Mouse (Mus musculus) olfactory bulb, adult 2 months (tissue): ENCODE data around the gene Setd2. TPM values are rescaled to one million over a fixed set of nuclear protein-coding genes. Genes with fewer than 3 reads are reported as not detected.

Experiments used
- H3K27ac ChIP-seq: fragments of 200-500 bp; 2 replicates; pipeline ENCODE4 v1.5.1; 2012; ENCODE audit warnings: low read depth, low read length; ENCODE audit not compliant: insufficient read depth
- H3K4me1 ChIP-seq: fragments of 200-500 bp; 2 replicates; pipeline ENCODE4 v1.6.1; 2012; ENCODE audit warnings: low read length; ENCODE audit not compliant: control insufficient read depth, insufficient read depth
- H3K4me3 ChIP-seq: fragments of 200-500 bp; 2 replicates; pipeline ENCODE4 v1.5.1; 2012; ENCODE audit warnings: mild to moderate bottlenecking, low read depth, low read length, moderate library complexity; ENCODE audit not compliant: insufficient read depth
- CTCF ChIP-seq: fragments of 200-500 bp; IDR thresholded peaks from 2 replicates; pipeline ENCODE4 v1.5.1; 2012; ENCODE audit warnings: low read depth, mild to moderate bottlenecking, low read length, moderate library complexity; ENCODE audit not compliant: insufficient read depth
- POLR2A ChIP-seq: fragments of 200-500 bp; IDR thresholded peaks from 2 replicates; pipeline ENCODE4 v1.6.1; 2012; ENCODE audit warnings: mild to moderate bottlenecking, low read depth, low read length, moderate library complexity; ENCODE audit not compliant: insufficient read depth
- WGBS: fragments of 180-500 bp; shearing (Covaris S2); methylation state at CpG from one replicate; pipeline ENCODE4 v1.1.7; 2018; 5-methylcytosine and 5-hydroxymethylcytosine counted together
- polyA plus RNA-seq: library from polyadenylated mRNA; stranded (reverse); fragments of >200 nt; gene quantifications from 2 replicates; pipeline ENCODE4 v1.2.4, GENCODE M21; 2012; ENCODE audit warnings: low replicate concordance; ENCODE audit not compliant: missing spikeins, insufficient read depth, insufficient read length

Gene Setd2
- polyA plus RNA-seq = 420 TPM in 1 of 2 replicates, not detected in the other

DNA sequence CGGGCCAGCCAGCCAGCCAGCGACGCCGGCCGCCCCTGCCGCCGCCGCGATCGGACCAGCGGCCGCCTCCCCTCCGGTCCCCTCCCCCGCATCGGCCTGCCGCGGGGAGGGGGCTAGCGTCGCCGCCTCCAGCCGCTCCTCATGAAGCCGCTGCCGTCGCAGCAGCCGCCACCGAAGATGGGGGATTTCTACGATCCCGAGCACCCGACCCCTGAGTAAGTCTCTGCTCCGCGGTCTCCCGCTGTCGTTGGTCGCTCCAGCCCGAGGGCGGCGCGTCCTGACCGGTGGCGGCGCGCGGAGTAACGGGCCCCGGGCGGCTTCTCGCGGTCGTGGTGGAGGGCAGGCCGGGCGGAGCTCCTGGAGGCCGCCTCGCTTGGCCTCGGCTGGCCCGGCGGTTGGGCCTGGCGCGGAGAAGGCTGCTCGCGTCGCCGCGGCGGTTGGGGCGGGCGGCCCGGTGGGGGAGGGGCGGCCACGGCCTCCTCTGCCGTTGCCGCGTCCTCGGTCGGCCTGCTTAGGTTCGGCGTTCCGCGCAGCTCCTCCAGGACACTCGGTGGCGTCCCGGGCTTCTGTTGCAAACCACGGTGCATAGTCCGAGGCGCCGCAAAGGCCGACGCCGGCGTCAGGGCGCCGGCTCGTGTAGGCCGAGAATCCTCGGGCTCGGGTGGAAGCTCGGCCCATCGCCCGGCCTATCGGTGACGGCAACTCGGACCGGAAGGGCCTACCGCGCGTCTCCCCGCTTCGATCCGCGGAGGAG, at the start of gene Setd2:
TSS of gene Setd2 (plus strand) at position 60 of the 754 bp plus-strand sequence.
- H3K4me1 ChIP-seq = no peaks in the 10 kb centered on the region
- H3K4me3 ChIP-seq = peak within 1 kb of the TSS; percentile 98
- TF ChIP-seq CTCF (no peak), POLR2A (peak; percentile 60; the same call in 1 of the 2 replicates)
- WGBS = under 1% methylated on average over 88 of the region's 109 CpGs
- peak within 1 kb of the TSS; percentile 96 for H3K27ac ChIP-seq

DNA sequence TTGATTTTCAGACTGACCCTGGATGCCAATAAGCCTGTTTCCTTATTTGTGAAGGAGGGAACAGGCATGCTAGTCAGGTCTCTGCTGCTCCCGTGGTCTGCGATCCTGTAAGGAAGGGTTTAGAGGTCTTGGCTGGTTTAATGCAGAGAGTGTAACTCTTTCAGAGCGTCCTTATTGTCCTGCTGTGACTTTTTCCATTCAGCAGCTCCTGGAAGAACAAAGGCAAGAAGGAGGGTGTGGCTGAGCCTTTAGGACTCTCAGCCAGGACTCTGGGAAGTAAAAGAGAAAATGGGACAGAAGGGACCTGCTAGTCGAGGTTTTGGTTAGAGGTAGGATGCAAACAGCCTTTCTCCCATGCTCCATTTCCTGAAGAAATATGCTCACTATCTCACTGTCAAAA, 43.6 kb upstream of the Setd2 start:
- TF ChIP-seq CTCF = no peak
- no peak for TF ChIP-seq POLR2A
- 33% methylated on average over 4 of the region's 4 CpGs for WGBS
- H3K4me3 ChIP-seq = no peak overlapping the region

GRCm38 (mm10) chr9:110490913-110491312, 41.5 kb upstream of the Setd2 start:
- 64% methylated on average over 5 of the region's 5 CpGs for WGBS
- Histone ChIP-seq H3K27ac (no peak overlapping the region), H3K4me1 (no peaks in the 10 kb centered on the region), H3K4me3 (no peak overlapping the region)
- TF ChIP-seq CTCF = no peak
- no peak for TF ChIP-seq POLR2A

More for the DNA sequence above, 43.6 kb upstream of the Setd2 start:
- Histone ChIP-seq H3K27ac (no peak overlapping the region), H3K4me1 (no peaks in the 10 kb centered on the region)

GRCm38 (mm10) chr9:110525737-110526136, 6.7 kb upstream of the Setd2 start:
- Histone ChIP-seq H3K4me3 (no peak overlapping the region), H3K4me1 (no peaks in the 10 kb centered on the region), H3K27ac (no peak overlapping the region)
- WGBS = 60% methylated on average over 2 of the region's 2 CpGs
- TF ChIP-seq CTCF (no peak), POLR2A (no peak)

DNA sequence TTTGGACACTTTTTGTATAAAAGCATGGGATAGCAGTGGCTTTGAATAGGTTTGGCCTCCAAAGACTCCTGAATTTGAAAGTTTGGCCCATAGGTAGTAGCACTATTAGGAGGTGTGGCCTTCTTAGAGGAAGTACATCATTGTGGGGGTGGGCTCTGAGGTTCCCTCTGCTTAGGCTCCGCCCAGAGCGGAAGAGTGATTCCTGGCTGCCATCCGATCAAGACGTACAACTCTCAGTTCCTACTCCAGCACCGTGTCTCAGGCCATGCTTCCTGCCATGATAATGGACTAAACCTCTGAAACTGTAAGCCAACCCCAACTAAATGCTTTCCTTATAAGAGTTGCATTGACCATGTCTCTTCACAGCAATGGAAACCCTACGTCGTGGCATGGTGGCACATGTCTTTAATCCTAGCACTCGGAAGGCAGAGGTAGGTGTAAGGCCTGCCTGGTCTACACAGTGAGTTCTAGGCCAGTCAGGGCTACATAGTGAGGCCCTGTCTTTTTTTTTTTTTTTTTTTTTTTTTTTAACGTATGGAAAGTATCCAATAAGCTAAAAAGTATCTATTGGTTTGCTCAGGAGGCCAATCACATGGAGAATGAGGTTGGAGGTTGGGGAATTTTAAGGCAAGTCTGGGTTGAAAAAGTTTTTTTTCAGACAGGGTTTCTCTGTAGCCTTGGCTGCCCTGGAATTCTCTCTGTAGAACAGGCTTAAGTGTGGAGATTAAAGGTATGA, 3.2 kb upstream of the Setd2 start:
- H3K4me1 ChIP-seq = no peaks in the 10 kb centered on the region
- H3K4me3 ChIP-seq = no peak overlapping the region
- no peak for TF ChIP-seq POLR2A
- TF ChIP-seq CTCF = no peak
- WGBS = 59% methylated on average over 9 of the region's 9 CpGs
- H3K27ac ChIP-seq = no peak overlapping the region

DNA sequence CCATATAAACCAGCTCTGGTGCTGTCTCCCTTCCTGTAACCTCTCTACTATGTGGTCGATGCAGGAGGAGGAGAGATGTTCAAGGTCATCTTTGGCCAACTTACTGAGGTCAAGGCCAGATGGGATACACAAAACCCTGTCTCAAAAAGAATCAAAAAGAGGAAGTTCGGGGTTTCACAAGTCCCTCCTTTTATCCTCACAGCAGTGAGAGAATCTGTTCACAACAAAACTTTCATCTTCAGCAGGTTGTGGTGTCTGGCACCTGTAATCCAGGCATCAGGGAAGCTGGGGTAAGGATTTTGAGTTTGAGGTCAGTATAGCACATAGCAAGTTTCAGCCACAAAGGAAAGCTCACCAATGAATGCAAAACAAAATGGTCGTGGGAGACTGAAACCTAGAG, 1.7 kb upstream of the Setd2 start:
- no peaks in the 10 kb centered on the region for H3K4me1 ChIP-seq
- 70% methylated on average over 3 of the region's 3 CpGs for WGBS
- H3K27ac ChIP-seq = no peak overlapping the region
- TF ChIP-seq CTCF (no peak), POLR2A (no peak)
- no peak overlapping the region for H3K4me3 ChIP-seq

GRCm38 (mm10) chr9:110531151-110531791, 1.1 kb upstream of the Setd2 start:
- TF ChIP-seq POLR2A = no peak
- no peaks in the 10 kb centered on the region for H3K4me1 ChIP-seq
- H3K4me3 ChIP-seq = no peak overlapping the region
- 30% methylated on average over 6 of the region's 6 CpGs for WGBS
- no peak overlapping the region for H3K27ac ChIP-seq

GRCm38 (mm10) chr9:110531914-110532489, 395 bp upstream of the Setd2 start:
- H3K4me3 ChIP-seq = peak overlapping the region; percentile 98
- H3K4me1 ChIP-seq = no peaks in the 10 kb centered on the region
- under 1% methylated on average over 49 of the region's 53 CpGs for WGBS
- H3K27ac ChIP-seq = peak overlapping the region; percentile 85
- peak; percentile 57; the same call in 1 of the 2 replicates for TF ChIP-seq POLR2A
- peak; percentile 67 for TF ChIP-seq CTCF
